Mouse (Mus musculus) heart, embryonic 14.5 days (tissue): Measurements from ENCODE around the gene Plaa. TPM values are rescaled to one million over a fixed set of nuclear protein-coding genes. Genes with fewer than 3 reads are reported as not detected.

Experiments used
- ATAC-seq: fragments of 200-750 bp; cut with Nextera tagmentation; 2 replicates; pipeline ENCODE4 v1.8.0; 2017; ENCODE audit warnings: low read depth, moderate TSS enrichment; ENCODE audit not compliant: insufficient number of reproducible peaks, insufficient read depth, low FRiP score
- H3K27ac ChIP-seq, 2 experiments: fragments of 200-500 bp in 1 of 2; fragments of 300-500 bp in 1 of 2; sonication (generic) in 1 of 2; replicated peaks in 1 of 2; 2 replicates each; pipeline ENCODE4 v1.5.1; 2012 to 2014; ENCODE audit warnings: low read depth in 2 of 2, low read length in 2 of 2, control low read depth in 1 of 2, mild to moderate bottlenecking in 1 of 2, mixed read lengths in 1 of 2; ENCODE audit not compliant: control insufficient read depth in 1 of 2, insufficient read depth in 1 of 2
- H3K27me3 ChIP-seq: fragments of 300-500 bp; sonication (generic); 2 replicates; pipeline ENCODE4 v1.6.1; 2014; ENCODE audit warnings: mild to moderate bottlenecking, low read length, control low read depth; ENCODE audit not compliant: control insufficient read depth, insufficient read depth
- H3K36me3 ChIP-seq: fragments of 300-500 bp; sonication (generic); 2 replicates; pipeline ENCODE4 v1.6.1; 2014; ENCODE audit warnings: mild to moderate bottlenecking, control low read depth, low read length, mixed read lengths; ENCODE audit not compliant: control insufficient read depth, insufficient read depth
- H3K4me1 ChIP-seq, 2 experiments: fragments of 200-500 bp in 1 of 2; fragments of 300-500 bp in 1 of 2; sonication (generic) in 1 of 2; 2 replicates each; pipeline ENCODE4 v1.6.1; 2012 to 2014; ENCODE audit warnings: low read length in 2 of 2, control low read depth in 1 of 2, mixed read lengths in 1 of 2; ENCODE audit not compliant: control insufficient read depth in 2 of 2, insufficient read depth in 2 of 2
- H3K4me2 ChIP-seq: fragments of 300-500 bp; sonication (generic); 2 replicates; pipeline ENCODE4 v1.6.1; 2014; ENCODE audit warnings: mild to moderate bottlenecking, low read length
- H3K4me3 ChIP-seq, 2 experiments: fragments of 200-500 bp in 1 of 2; fragments of 300-500 bp in 1 of 2; sonication (generic) in 1 of 2; 2 replicates each; pipeline ENCODE4 v1.5.1; 2012 to 2014; ENCODE audit warnings: low read length in 2 of 2, mild to moderate bottlenecking in 2 of 2, control low read depth in 1 of 2, low read depth in 1 of 2, moderate library complexity in 1 of 2; ENCODE audit not compliant: control insufficient read depth in 1 of 2, insufficient read depth in 1 of 2
- H3K9ac ChIP-seq: fragments of 300-500 bp; sonication (generic); 2 replicates; pipeline ENCODE4 v1.6.1; 2014; ENCODE audit warnings: mild to moderate bottlenecking, low read length
- H3K9me3 ChIP-seq: fragments of 300-500 bp; sonication (generic); 2 replicates; pipeline ENCODE4 v1.6.1; 2016; ENCODE audit warnings: low read length, control low read depth; ENCODE audit not compliant: control insufficient read depth
- WGBS: fragments of 180-500 bp; shearing (Covaris S2); extraction: QIAGEN DNeasy Blood & Tissue Kit; methylation state at CpG from one replicate; pipeline ENCODE4 v1.1.7; 2014; 5-methylcytosine and 5-hydroxymethylcytosine counted together
- polyA plus RNA-seq: library from polyadenylated mRNA; unstranded; fragments of >200 nt; fragmentation: Nextera tagmentation; extraction: Ambion mirVana; gene quantifications from 2 replicates; pipeline ENCODE4 v1.2.1, GENCODE M21; 2014

Plaa gene
- polyA plus RNA-seq, 1 experiment from 2014 or later, result 59.3 TPM

DNA sequence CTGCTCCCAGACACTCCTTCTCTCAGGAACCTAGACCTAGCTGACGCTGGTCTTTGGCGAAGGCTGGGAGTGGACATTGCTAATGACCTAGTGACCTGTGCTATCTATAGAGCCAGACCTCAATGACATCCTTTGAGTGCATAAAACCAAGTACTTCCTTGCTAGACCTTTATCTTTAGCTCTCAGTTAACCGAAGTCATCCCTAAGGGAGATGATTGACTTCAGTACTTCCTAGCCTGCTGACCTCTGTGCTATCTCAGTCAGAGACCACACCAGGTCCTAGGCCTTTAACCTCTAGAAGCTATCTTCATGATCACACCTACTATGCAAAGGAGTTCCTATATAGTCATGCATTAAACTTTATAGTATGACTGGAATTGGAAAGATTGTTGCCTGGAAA, 7.3 kb upstream of the Plaa start:
- Histone ChIP-seq H3K27ac (no peak overlapping the region), H3K9me3 (no peaks in the 10 kb centered on the region), H3K4me2 (no peak overlapping the region), H3K36me3 (no peaks in the 10 kb centered on the region), H3K4me1 (peaks cover 0 to 6% of the 10 kb centered on the region in 2 experiments; a peak in 1 of 4 replicates), H3K4me3 (no peak overlapping the region), H3K9ac (no peak overlapping the region), H3K27me3 (no peaks in the 10 kb centered on the region)
- 37% methylated on average over 3 of the region's 3 CpGs for WGBS
- ATAC-seq, result no peak

DNA sequence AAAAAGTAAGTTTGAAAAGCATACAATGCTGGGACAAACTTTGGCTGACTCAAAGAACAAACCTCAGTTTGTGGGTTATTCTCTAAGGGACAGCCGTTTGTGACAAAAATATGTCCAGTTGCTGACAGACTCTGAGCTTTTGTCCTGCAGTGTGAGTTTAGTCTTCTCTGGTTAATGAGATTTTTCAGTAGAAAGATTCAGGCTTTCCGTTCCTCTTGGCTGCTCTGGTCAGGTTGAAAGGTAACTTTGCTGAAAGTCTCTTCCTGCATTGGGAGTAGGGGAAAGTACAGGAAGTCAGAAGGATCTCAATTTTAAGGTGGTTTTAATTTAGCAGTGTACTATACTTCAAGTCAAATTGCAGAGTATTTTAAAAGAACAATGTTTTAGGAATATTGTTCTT, 2.5 kb upstream of the Plaa start:
- H3K9ac ChIP-seq, result no peak overlapping the region
- WGBS, result 84% methylated on average over 2 of the region's 2 CpGs
- no peak for ATAC-seq
- no peaks in the 10 kb centered on the region for H3K27me3 ChIP-seq
- peaks cover 0 to 16% of the 10 kb centered on the region in 2 experiments; a peak in 2 of 4 replicates for H3K4me1 ChIP-seq
- no peaks in the 10 kb centered on the region for H3K36me3 ChIP-seq
- H3K9me3 ChIP-seq, result no peaks in the 10 kb centered on the region
- H3K27ac ChIP-seq, result no peak overlapping the region
- H3K4me2 ChIP-seq, result no peak overlapping the region
- H3K4me3 ChIP-seq, result no peak overlapping the region

DNA sequence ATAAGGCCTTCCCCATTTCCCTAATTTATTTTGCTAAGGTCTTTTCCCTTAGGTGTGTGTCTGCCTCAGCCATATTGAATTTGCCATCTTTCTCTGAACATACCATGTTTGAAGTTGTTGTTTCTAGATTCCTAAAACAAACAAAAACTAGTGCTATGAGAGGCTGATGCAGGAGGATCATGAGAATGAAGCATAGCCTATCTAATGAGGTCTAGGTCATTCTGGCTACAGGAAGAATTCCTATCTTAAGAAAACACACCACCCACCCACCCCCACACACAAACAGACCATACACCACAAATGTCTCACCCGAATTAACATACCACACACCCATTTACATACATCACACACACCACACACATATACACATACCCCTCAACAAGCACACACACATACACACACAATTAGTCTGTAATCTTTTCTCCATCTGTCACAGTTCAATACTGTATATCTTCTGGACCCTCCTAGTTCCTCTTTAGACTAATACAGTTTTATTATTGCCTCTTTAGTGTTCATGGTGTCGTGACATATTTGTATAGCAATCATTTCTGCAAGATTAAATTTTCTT, 1.5 kb upstream of the Plaa start:
- Histone ChIP-seq H3K4me2 (no peak overlapping the region), H3K27ac (no peak overlapping the region), H3K9ac (no peak overlapping the region), H3K27me3 (no peaks in the 10 kb centered on the region), H3K9me3 (no peaks in the 10 kb centered on the region), H3K36me3 (no peaks in the 10 kb centered on the region), H3K4me3 (no peak overlapping the region), H3K4me1 (peaks cover 0 to 18% of the 10 kb centered on the region in 2 experiments; a peak in 2 of 4 replicates)
- WGBS, result 73% methylated on average over 2 of the region's 2 CpGs
- ATAC-seq, result no peak

- peak; percentile 65; the same call in 1 of the 2 replicates for ATAC-seq
- WGBS, result under 1% methylated on average over 33 of the region's 33 CpGs
These were observed 481 bp downstream of the Plaa start for GRCm38 (mm10) chr4:94602496-94603030.

DNA sequence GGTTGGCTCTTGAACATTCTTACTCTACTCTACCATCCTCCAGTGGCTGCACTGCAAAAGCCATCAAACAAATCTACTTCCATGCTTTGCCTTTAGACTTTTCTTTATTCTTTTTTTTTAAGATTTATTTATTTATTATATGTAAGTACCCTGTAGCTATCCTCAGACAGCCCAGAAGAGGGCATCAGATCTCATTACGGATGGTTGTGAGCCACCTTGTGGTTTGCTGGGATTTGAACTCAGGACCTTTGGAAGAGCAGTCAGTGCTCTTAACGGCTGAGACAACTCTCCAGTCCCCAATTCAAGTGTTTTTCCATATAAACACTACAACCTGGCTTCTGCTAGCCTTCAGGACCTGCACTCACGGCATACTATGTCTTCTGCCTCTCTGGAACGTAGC, 1.6 kb downstream of the Plaa start:
- Histone ChIP-seq H3K4me3 (peak overlapping the region in 1 of 2 experiments; percentile 83; a peak in 1 of 4 replicates), H3K27me3 (no peaks in the 10 kb centered on the region), H3K4me2 (peak overlapping the region; percentile 76; the same call in 1 of the 2 replicates), H3K9ac (no peak overlapping the region), H3K9me3 (no peaks in the 10 kb centered on the region), H3K27ac (no peak overlapping the region), H3K4me1 (peaks cover 0 to 18% of the 10 kb centered on the region in 2 experiments; a peak in 2 of 4 replicates), H3K36me3 (no peaks in the 10 kb centered on the region)
- 79% methylated on average over 4 of the region's 4 CpGs for WGBS
- ATAC-seq, result no peak

More at GRCm38 (mm10) chr4:94602496-94603030, 481 bp downstream of the Plaa start:
- no peaks in the 10 kb centered on the region for H3K36me3 ChIP-seq
- H3K27me3 ChIP-seq, result no peaks in the 10 kb centered on the region
- peak overlapping the region; percentile 93 for H3K9ac ChIP-seq
- peak overlapping the region; percentile 76 for H3K4me2 ChIP-seq
- no peaks in the 10 kb centered on the region for H3K9me3 ChIP-seq
- peak overlapping the region; percentile 68 to 83 for H3K4me3 ChIP-seq
- peak overlapping the region; percentile 67 to 90 for H3K27ac ChIP-seq
- H3K4me1 ChIP-seq, result peaks cover 0 to 18% of the 10 kb centered on the region in 2 experiments; a peak in 2 of 4 replicates

DNA sequence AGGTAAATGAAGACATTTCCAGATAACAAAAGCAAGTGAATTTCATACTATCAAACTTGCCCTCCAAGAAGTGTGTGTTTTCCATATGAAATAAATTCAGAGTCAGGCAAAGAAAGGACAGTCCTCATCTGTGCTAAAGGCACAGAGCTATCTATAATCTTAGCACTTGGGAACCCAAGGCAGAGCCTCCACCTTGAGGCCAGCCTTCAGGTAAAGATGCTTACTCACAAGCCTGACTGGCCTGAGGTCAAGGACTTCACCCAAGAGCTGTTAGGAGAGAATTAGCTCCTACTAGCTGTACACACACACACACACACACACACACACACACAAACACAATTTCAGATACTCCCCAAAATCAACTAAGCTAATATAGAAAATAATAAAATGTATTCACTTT, 10.3 kb downstream of the Plaa start:
- H3K36me3 ChIP-seq, result no peaks in the 10 kb centered on the region
- no peaks in the 10 kb centered on the region for H3K27me3 ChIP-seq
- H3K4me2 ChIP-seq, result no peak overlapping the region
- H3K4me3 ChIP-seq, result no peak overlapping the region
- no peak for ATAC-seq
- H3K9me3 ChIP-seq, result no peaks in the 10 kb centered on the region
- H3K27ac ChIP-seq, result no peak overlapping the region
- no peak overlapping the region for H3K9ac ChIP-seq
- H3K4me1 ChIP-seq, result peaks cover 0 to 9% of the 10 kb centered on the region in 2 experiments; a peak in 1 of 4 replicates

DNA sequence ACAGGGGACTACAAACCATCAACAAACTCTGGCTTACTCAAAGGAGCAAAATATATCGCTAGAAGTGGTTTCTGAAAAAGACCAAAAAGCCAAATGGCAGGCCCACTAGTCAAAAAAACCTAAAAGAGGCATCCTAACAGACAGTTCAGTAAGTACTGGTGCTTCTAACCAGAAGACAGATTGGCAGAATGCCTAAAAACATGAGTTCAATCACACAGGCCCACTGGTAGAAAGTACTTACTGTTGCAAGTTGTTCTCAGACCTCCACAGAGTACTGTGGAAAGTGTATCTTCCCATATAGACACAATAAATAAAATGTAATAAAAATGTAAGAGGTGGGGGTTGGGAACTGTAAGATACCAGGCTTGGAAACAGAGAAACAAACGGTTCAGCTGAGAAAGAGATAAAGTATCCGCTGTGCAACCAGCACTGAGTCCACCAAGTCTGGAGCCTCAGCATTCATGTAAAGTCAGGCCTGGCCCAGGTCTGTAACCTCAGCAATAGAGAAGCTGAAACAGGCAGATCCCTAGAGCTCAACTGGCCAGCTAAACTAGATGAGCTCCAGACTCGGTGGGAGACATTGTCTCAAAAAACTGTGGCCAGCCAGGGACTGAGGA, 11.2 kb downstream of the Plaa start:
- Histone ChIP-seq H3K4me2 (no peak overlapping the region), H3K36me3 (no peaks in the 10 kb centered on the region; the same call in 1 of the 2 replicates), H3K27me3 (no peaks in the 10 kb centered on the region), H3K27ac (no peak overlapping the region), H3K4me3 (no peak overlapping the region), H3K9me3 (no peaks in the 10 kb centered on the region), H3K9ac (no peak overlapping the region), H3K4me1 (peaks cover 0 to 9% of the 10 kb centered on the region in 2 experiments; a peak in 1 of 4 replicates)
- ATAC-seq, result no peak
- WGBS, result 61% methylated on average over 4 of the region's 4 CpGs
